Mouse (Mus musculus): Measurements from ENCODE around the gene Hist1h2bh. TPM values are rescaled to one million over a fixed set of nuclear protein-coding genes. Genes with fewer than 3 reads are reported as not detected.

Hist1h2bh gene
- total RNA-seq, 2 experiments from 2014 or later, result 4.2 to 4.7 TPM

DNA sequence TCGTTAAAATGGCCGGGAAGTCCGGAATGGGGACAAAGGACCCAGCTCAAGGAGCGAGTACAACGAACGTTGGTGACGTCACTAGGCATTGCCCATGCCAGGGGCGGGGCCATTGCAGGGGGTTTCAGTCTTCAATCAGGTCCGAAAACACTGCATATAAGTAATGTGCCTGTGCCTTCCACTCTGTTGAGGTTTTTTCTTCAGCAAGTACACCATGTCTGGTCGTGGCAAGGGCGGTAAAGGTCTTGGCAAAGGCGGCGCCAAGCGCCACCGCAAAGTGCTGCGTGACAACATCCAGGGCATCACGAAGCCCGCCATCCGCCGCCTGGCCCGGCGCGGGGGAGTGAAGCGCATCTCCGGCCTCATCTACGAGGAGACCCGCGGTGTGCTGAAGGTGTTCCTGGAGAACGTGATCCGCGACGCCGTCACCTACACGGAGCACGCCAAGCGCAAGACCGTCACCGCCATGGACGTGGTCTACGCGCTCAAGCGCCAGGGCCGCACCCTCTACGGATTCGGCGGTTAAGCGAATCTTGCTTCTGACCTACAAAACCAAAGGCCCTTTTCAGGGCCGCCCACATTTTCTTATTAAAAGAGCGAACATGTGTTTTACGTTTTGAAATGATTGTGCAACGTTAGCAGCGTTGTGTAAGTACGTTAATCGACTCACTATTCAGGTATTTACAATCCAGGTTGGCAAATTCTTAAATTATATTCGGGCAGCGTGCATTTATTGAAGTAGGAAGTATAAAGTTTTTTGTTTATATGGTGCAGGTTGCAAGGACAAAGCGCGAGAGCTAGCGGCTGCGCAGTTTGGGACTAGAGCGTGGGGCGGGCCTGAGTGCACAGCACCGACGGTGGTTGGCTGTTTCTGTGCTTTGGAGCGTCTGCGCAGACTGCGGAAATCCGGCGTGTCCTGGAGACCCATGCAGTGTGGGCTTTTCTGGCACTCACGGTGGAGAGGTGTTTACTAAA lies 12.0 kb downstream of the Hist1h2bh start, which contains the start of gene Hist1h4h:
Gene Hist1h4h, plus strand, starts transcription at position 150 of the 975 bp plus-strand sequence.
- DNase-seq, result peak; percentile 93 to 94

DNA sequence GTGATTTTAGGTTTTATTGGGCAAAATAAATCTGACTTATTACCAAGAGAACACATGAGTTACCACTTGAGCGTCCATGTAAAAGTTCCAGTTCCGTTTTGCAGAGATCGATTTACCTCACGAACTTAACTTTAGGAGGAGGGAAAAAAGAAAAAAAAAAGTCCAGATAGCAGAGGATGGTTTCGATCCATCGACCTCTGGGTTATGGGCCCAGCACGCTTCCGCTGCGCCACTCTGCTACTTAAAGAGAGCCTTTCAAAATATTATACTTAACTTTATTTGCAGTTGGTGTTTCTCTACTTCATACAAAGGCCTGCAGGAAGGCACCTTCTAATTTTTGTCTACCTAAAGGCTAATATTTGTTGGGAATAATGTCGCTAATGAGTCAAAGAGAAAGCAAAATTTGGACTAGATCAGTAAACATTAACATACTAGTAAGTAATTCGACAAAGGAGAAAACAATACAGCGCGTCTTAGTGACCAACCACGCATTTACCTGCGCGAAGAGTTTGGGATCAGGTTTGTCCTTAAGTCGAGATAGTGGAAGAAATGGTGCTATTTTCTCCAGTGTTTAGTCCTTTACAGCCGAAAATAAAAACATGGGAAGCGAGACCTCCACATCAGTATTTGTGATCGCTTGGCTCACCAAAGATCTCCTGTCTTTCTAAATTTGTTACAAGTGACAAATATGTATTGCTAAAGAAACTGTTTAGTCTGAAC lies 12.9 kb downstream of the Hist1h2bh start:
- peak; percentile 41 to 56 for DNase-seq

DNA sequence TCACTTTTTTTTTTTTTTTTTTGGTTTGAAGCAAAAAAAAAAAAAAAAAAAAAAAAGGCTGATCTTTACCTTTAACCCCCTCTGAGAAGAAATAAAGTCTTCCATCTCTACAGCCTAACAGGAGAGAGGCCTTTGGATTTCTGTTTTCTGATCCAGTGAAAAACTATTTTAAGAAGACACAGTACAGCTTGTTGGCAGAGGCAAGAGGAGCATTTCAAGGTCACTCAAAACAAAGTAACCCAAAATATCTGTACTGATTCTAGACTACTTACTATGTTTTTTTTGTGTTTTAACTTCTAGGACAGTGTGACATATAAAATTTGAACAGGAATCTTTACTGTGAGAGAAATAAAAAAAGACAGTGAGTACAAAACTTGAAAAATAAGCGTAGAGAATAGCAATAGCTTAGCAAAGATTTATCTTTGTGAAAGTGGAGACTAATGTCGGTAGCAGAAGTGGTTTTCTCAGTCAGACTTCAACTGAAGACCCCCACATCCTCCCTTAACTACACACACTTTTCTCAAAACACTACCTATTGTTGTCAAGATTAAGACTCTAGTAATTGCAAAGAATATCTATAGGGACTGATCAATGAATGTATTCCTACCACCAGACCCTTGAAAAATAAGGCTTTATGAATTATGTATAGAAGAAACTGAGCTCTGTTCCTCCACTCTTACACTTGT lies 13.6 kb downstream of the Hist1h2bh start:
- no peak for DNase-seq

DNA sequence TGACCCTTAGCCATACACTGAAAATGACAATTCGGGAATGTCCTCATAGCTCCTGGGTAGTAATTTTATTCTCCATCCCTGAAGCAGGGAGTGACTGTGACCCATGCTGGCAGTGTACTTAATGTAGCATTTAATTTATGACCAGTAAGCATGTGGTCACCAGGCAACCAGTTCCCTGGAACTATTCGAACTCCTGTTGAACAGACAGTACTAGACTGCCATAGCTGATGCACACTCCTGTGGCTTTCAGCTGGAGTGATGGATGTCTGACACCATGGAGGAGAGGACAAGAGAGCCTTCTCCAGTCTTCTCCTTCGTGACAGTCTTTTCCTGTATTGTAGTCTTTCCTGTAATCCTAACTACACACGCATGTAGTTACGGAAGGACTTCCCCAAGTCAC lies 14.2 kb downstream of the Hist1h2bh start:
- DNase-seq, result no peak

DNA sequence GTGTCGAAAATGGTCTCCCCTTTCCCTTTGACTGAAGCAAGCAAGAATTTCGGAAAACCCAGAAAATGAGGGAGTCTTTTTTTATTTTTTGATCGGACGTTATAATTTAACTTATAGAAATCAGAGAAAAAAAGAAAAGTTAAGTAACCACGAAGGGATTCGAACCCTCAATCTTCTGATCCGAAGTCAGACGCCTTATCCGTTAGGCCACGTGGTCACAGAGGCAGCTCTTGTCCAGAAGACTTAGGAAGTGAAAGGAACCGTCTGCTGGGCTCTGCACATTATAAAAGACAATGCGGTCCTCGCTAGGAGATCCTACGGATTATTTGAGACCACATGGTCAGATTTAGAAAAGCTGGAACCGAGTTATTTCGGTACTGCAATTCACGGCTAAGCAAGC lies 16.9 kb downstream of the Hist1h2bh start:
- peak; percentile 88 to 92 for DNase-seq

DNA sequence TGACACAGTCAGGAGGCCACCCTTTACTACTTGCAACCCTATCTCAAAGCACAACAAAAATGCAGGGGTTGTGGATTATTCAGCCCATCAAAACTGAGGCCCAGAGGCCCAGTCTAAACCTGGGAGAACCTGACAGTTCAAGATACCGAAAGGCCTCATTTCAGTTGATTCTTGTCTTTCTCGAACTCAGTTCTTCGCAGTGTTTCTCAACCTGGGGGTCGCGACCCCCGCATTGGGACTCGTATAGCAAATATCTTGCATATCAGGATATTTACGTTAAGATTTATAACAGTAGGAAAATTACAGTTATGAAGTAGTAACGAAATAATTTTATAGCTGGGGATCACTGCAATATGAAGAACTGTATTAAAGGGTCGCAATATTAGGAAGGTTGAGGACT lies 17.3 kb downstream of the Hist1h2bh start:
- no peak for DNase-seq

DNA sequence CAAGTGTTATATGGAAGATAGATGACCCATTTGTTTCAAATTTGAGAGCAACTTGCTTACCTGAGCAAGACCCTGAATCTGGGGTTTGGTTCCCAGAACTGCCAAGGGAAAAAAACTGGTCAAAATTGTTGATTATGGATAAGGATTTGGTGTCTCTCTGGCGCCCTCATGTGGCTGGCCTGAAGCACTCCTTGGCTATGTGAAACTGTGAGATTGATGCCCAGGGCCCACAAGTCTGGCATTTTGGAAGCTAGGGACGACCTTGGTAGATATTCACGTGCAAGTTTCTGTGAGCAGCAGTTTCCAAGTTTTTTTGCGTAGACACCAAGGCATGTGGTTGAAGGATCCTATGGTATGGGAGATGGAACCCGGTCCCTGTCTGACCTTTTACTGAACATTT lies 18.5 kb downstream of the Hist1h2bh start:
- peak; percentile 84 to 86 for DNase-seq

DNA sequence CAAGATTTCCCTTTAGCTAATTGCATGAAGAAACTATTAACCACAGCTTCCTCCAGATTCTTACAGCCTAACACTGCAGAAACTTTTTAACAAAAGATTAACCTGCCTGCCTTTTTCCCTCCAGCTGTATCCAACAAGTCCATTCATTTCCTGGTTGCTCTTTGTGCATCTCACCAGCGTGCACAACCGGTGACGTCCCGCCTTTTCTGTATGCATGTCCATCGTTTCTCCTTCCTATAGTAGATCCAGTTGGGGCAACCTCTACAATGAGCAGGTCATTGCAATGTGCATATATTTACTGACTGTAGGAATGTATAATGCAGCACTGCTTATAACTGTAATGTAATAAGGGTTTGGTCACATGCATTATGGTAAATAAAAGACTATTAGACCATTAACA lies 19.2 kb downstream of the Hist1h2bh start:
- DNase-seq, result no peak

DNA sequence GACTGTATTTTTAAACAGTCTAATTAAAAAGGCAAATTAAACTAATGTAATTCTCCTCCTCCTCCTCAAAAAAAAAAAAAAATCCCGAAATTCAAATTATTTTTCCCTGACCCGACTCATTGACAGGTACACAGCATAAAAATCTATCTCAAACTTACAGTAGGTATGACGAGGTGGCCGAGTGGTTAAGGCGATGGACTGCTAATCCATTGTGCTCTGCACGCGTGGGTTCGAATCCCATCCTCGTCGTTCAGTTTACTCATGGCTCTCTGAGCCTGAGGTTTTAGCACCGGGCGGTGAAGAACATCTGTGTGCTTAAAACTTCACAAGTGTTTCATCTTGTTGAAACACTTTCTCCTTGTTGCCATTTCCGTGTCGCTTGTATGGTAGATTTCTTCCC lies 21.5 kb downstream of the Hist1h2bh start:
- peak; percentile 81 to 84 for DNase-seq

DNA sequence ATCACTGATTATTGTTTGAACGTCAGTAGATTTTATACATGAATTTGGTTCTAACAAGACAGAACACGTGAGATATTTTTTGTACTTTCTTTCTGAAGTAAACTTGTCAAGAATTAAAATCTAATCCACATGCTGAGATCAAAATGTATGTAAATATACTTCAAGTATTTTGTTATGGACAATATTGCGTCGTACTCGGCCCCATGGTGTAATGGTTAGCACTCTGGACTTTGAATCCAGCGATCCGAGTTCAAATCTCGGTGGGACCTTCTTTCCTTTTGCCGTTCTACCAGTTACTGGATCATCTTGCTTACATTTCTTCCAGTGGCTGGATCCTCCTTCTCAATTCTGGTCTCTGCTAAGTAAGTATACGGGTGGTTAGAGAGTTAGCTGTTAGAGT lies 23.8 kb downstream of the Hist1h2bh start:
- peak; percentile 75 to 83 for DNase-seq

DNA sequence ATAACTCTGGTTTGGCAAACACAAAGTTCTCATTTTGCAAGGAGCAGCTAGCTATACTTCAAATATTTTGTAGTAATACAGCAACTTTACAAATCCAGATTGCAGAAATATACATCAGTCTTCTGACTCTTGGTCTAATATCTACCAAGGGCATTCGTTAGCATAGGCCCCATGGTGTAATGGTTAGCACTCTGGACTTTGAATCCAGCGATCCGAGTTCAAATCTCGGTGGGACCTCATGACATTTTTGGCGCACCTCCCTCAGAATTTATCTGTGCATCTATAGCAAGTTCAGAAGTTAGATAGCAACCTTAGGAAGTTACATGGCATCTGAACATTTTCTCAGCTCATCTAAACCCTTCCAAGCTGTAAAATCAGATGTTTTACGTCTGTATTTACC lies 24.3 kb downstream of the Hist1h2bh start:
- DNase-seq, result peak; percentile 70 to 76

DNA sequence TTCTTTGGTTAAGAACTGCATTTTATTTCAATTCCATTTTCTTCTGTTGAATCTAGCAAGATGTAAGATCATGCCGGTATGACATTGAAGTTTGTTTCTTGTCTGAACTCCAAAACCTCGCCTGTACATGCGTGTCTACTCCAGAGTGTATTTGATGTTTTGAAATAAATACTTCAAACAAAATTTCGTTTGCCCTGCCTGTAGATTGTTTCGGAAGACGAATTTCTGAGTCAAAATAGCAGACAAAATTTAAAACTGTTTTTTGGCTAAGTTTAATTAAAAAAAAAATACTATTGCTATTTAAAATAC lies 24.9 kb downstream of the Hist1h2bh start:
- DNase-seq, result no peak

DNA sequence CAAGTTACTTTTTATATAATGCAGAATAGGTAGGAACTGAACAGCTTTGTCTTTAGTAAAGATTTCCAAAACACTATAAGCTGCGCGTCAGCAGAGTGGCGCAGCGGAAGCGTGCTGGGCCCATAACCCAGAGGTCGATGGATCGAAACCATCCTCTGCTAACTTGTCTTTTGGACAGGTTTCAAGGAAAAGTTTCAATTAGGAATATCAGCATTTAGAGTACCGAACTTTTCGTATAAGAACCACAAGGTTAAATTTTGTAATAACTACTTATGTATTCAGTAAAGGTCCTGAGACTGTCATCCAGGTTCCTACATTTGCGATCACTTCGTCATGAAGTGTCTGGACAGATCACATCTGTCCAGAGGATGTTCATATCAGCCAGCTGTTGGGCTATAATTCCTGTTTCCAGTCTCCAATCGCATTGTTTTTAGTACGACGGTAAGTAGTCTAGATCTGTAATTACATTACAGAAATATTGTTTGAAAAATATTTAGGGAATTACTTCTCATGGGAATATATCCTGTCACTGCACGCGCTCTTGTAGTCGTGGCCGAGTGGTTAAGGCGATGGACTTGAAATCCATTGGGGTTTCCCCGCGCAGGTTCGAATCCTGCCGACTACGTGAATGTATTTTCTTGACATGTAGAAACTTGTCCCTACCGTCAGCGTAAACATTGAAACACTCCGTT lies 25.4 kb downstream of the Hist1h2bh start:
- peak; percentile 85 to 92 for DNase-seq

DNA sequence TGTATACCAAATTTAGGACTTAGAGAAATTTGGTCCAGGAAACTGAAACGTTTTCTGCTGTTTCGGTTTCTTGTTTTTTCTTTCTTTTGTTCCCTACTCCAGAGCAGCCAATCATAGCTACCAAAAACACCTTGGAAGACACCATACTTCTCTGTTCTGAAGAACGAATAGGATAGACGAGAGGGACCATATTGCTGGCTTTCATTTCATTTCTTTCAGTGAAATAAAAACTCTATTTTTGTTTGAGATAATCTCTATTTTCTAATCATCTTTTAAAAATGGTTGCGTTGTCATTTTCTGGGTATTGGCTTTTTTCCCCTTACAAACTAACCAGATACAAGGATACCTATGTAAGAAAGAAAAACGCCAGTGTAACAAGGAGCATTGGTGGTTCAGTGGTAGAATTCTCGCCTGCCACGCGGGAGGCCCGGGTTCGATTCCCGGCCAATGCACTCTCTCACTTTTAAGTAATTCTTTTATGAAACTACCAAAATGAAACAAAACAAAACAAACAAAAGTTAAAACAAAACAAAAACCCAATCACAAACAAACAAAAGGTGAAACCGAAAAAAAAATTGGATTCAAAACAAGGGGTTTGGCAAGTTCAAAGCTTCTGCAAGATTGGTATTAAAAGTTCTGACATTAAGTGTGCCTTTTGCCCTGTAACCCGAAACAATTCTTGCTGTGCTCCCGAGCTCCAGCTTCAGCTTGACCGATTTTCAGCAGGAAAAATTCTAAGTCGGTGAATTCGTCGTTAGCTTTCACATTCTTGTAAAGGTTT lies 26.2 kb downstream of the Hist1h2bh start:
- peak; percentile 72 to 75 for DNase-seq

DNA sequence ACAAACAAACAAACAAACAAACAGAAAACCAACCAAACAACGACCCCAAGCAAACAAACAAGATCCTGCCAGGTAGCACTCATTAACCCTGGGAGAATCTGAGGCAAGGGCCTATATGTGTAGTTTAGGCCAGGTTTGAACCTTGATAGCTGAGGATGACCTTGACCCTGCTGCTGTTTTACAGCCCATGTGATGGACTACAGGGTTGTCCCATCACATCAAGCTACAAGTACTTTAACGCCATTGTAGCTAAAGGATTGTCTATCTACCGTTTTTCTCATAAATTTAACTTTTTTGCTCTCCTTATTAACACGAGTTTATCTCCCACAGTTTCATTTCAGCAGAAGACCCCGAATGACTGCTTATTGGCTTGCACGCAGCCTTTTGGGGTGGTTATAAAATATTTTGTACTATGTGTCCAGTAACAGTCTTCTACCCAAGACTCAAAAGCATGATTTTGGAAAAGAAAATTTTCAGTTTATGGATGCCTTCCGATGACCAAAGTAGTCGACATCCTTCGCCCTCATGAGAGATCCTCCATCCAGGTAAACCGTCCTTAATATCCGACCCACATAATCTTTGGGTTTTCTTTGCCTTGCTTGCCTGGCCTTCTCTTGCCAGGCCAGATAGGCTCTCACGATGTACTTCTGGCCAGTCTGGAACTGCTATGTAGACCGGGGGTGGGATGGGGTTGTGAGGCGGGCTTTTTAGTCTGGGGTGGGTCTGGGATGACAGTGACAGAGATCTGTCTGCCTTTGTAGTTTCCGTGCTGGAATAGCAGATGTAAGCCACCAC lies 27.2 kb downstream of the Hist1h2bh start:
- no peak for DNase-seq

DNA sequence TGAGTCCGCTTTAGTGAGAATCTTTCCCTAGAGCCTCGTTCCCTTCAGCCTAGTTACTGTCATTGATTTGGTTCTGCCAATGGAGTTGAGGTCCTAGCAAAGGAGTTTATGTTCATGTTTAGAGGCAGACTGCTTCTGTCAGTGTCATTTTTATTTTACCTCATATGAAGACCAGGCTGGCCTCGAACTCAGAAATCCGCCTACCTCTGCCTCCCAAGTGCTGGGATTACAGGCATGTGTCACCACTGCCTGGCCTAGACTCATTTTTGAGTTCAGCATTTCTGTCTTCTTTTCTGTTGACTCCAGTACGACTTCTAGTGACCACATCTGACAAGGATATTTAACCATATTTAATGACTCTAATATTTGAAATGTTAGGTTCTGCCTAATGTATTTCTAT lies 27.9 kb downstream of the Hist1h2bh start:
- DNase-seq, result no peak

DNA sequence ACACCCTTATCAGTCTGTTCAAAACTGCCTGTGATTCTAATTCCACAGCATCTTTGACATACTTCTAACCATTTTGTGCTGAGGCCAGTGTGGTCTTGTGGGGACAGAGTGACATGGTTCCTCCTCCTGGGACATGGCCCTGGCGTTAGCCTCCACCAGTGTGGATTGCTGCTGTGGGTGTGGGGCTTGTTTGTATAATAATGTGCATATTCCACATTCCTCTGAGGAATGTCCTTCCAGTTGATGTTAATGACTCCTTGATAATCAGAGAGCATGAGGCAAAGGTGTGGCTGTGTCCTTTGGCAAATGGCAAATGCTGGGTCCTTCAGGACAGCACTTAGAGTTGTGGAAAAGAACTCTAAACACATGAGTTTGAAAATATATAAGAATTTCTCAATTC lies 29.7 kb downstream of the Hist1h2bh start:
- no peak for DNase-seq

DNA sequence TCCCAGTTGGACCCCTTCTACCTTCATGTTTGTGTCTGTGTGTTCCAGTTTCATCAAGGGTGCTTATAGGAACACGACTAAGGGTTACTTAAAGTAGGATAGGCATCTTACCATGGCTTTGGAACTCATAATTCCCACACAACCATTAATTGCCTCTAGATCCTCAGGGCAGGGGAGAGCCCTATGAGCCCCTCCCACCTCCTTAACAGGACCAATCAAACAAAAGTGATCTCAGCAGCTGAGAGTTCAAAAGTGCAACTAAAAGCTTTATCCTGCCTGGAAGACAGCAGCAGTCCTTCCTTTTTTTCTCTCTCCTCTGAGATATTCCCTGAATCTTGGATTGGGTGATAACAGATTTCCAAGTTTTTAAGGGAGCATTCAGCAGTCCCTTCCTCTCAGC lies 33.1 kb downstream of the Hist1h2bh start:
- no peak for DNase-seq

DNA sequence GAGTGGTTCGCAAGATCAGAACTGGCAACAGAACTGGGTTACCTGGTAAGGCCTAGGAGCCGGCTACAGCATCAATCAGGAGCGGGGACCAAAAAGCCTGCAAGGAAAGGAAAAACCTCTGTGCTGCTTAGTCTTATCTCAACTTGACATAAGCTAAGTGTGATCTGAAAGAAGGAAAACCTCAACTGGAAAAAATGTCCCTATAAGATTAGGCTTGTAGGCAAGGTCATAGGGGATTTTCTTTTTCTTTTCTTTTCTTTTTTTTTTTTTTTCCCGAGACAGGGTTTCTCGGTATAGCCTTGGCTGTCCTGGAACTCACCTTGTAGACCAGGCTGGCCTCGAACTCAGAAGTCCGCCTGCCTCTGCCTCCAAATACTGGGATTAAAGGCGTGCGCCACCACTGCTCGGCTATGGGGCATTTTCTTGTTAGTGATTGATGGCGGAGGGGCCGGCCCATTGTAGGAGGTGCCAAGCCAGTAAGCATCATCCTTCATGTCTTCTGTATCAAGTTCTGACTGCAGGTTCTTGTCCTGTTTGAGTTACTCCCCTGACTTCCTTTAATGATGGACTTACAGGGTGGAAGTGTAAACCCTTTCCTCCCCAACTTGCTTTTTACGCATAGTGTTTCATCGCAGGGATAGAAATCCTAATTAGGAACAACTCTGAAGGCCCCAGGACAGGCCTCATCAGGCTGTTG lies 36.2 kb downstream of the Hist1h2bh start:
- peak in 1 of 2 experiments; percentile 30 for DNase-seq

DNA sequence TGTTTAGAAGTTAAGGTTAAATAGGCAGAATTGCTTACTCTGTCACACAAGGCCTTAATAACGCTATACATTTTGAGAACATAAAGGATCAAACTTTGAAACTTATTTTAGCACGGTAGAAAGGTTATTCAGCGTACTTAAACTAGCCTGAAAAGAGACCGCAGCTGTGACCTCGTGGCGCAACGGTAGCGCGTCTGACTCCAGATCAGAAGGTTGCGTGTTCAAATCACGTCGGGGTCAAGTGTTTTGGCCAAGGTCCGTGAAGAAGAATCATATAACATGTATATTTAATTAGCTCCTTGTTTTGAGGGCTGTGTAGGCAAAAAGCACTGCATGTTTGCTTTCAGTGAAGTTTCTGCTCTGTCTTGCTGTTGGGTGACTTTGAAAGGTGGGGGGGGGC lies 36.8 kb downstream of the Hist1h2bh start:
- peak; percentile 48 to 67 for DNase-seq

All from adrenal gland, postnatal 36 days (tissue).